Mouse (Mus musculus): ENCODE measurements around the gene Mtx2.

Mtx2 gene

GRCm38 (mm10) chr2:74825730-74826430 lies at the start of gene Mtx2:
Gene Mtx2, plus strand, starts transcription at chr2:74825803.
- peak; percentile 62 to 64 for DNase-seq (ENCODE audit: low spot score in 2 of 2)

DNA sequence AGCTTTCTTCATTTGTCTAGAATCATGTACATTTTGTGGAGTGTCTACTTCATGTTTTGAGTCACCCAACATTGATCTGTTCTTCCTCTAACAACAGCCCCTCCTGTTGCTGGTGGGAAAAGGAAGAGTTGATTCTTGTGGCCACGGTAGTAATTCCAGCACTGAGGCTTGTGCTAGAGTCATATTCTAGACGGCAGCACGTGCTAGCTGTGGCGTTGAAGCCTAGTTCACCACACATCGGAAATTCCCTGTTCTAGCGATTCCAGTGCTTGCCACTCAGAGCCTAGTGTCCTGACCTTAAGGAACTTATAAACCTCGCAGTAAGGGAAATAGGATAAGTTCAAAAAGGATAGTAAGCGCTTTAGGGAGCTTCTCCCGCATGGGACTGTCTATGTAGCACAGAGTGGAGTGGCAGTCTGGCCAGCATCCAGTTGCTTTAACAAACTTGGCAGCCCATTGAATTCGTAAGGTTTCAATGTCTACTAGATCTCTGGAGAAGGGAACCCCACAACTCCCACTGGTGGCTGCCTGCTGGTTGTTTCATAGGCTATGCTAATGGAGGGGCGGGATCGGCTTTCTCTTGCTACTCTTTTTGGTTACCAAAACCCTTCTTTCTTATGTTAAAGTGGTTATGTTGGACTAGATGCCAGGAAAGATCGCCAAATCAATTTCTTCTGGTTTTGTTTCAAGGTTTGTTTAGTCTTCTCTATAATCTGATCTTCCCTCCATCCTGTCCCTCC lies 47.9 kb upstream of the Mtx2 start:
- DNase-seq (ENCODE audit: low spot score in 2 of 2) = no peak

GRCm38 (mm10) chr2:74781386-74781785 lies 44.2 kb upstream of the Mtx2 start:
- no peak for DNase-seq (ENCODE audit: low spot score in 2 of 2)

GRCm38 (mm10) chr2:74795531-74795930 lies 30.1 kb upstream of the Mtx2 start:
- DNase-seq (ENCODE audit: low spot score in 2 of 2) = no peak

DNA sequence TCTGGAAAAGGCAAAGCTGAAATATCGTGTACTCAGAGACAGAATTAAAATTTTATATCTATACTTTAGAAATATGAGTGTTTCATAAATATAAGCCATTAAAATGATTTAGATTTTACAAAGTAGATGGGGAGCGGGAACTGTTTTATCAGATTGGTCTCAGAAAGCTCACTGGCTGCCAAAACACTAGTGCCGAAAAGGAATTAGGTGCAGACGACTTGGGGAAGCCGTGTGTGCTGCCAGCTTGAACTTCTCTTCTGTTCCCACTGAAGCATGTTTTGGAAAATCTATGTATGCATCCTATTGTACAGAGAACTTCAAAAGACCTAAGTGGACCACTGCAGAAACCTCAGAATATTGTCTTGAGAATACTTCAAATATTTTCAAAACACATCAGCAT lies 17.2 kb upstream of the Mtx2 start:
- no peak for DNase-seq (ENCODE audit: low spot score in 2 of 2)

- DNase-seq (ENCODE audit: low spot score in 2 of 2) = no peak
Observed at GRCm38 (mm10) chr2:74822654-74823053, 2.9 kb upstream of the Mtx2 start.

- DNase-seq (ENCODE audit: low spot score in 2 of 2) = no peak
Observed at GRCm38 (mm10) chr2:74825371-74825729, 253 bp upstream of the Mtx2 start.

GRCm38 (mm10) chr2:74846992-74847391 lies 21.4 kb downstream of the Mtx2 start:
- DNase-seq (ENCODE audit: low spot score in 2 of 2) = no peak

GRCm38 (mm10) chr2:74847516-74847915 lies 21.9 kb downstream of the Mtx2 start:
- no peak for DNase-seq (ENCODE audit: low spot score in 2 of 2)

DNA sequence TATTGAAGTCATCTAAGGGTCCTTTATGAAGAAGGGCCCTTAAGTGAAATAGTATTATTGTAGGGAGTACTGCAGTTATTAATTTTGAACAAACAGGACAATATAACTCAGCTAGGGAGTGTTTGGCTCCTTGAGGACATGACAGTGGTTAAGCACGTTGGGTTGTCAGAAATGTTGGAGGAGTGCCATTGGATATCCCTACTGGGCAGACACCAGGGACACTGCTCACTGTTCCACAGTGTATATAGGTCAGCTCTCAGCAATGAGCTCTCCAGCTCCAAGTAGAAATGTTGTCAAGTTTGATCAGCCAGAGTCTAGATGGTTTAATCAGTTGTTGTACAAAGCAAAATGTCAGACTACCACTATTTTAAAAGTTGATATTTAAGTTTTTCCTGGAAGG lies 24.4 kb downstream of the Mtx2 start:
- no peak for DNase-seq (ENCODE audit: low spot score in 2 of 2)

- DNase-seq (ENCODE audit: low spot score in 2 of 2) = no peak
Observed at GRCm38 (mm10) chr2:74862070-74862476, 36.5 kb downstream of the Mtx2 start.

- DNase-seq (ENCODE audit: low spot score in 2 of 2) = no peak
Observed at GRCm38 (mm10) chr2:74865414-74865813, 39.8 kb downstream of the Mtx2 start.

GRCm38 (mm10) chr2:74874043-74874442 lies 48.4 kb downstream of the Mtx2 start:
- DNase-seq (ENCODE audit: low spot score in 2 of 2) = no peak

DNA sequence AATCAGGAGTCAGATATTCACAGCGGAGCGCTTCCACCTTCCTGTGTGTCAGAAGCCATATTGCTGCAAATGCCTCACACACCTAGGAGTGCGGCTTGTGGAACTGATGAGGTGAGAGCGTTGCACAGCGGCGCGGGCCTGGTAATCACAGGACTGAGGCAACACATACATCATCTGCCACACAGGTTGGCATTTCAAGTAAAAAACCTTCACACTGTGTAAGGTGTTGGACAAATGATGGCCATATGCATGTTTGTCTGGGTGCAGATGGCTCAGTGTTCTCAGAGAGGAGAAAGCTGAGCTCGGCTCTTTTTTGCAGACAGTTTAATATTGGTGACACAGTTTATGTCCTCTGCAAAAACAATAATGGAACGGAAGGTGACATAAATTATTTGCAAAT lies 58.8 kb downstream of the Mtx2 start:
- no peak for DNase-seq (ENCODE audit: low spot score in 2 of 2)

DNA sequence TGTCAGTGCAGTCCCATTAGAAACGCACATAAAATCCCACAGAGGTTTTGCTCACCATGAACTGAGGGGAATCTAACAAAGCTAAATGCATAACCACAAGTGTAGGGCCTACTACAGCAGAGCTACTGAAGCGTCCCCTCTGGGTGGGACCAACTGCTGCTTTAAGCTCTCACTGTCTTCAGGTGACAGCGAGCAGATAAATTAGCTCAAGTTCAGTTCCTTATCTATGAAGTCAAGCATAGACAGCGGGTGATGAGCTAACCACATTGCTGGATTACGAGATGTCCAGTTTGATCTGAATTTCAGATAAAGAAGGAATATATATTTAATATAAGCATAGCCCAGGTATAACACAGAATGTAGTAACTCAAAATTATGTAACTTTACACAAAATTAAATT lies 66.3 kb downstream of the Mtx2 start:
- no peak for DNase-seq (ENCODE audit: low spot score in 2 of 2)

GRCm38 (mm10) chr2:74892881-74893615 lies 67.4 kb downstream of the Mtx2 start:
- no peak for DNase-seq (ENCODE audit: low spot score in 2 of 2)

DNA sequence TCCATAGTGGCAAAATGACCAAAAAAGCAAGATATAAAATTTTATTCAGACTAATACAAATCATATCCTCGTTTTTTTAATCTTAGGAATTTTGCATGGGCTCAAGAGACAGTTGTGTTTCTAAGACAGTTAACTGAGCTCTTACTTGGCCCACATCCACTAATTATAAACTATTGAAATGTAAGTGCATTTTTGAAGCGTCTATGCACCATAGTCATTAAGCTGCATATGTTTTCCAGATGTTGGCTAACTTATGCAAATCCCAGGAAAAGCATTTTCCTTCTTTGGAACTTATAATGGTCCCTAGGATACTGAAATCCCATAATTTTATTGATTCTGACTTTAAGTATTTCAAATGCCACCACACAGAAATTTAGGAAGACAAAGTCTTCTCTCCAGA lies 68.5 kb downstream of the Mtx2 start:
- no peak for DNase-seq (ENCODE audit: low spot score in 2 of 2)

DNA sequence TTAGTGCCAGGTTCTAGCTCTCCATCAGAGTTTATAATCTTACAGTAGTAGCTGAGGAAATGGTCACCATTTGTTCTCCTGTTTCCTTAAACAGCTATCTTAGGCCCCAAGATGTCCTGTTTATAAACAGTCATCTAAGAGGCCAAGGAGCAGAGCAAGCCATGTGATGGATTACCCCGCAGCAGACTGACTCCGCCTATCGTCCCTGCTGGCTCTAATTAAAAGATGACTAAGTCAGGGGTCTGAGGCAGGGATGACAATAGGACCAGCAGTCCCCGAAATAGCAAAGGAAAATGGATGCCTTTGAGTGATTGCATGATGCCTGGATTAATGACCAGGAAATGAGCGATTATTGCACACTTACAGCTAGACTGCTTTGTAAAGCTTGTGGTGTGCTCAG lies 74.4 kb downstream of the Mtx2 start:
- DNase-seq (ENCODE audit: low spot score in 2 of 2) = no peak

DNA sequence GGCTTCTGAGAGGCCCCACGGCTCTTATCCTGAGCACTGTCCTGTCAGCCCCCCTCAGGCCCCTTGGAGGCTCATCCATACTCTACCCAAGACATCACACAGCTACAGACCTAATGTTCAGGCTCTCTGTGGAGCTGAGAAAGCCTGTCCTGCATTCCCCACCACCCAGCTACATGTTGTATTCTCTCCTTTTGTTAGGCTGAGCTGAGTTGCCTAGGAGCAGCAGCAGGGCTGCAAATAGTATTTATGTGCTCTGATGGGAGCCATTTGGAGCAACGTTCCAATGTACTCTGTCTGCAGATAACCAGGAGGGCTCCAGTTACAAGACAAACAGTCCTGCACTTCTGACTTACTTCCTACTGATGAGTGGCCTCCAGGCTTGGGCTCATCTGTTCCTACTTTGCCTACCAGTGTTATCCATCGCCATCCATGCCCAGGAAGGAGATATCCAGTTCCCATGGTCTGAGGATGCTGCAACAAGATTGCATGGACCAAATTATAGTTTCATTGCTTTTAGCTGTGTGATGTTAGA lies 76.2 kb downstream of the Mtx2 start:
- no peak for DNase-seq (ENCODE audit: low spot score in 2 of 2)

- peak in 1 of 2 experiments; percentile 42 for DNase-seq (ENCODE audit: low spot score in 2 of 2)
Observed at GRCm38 (mm10) chr2:74907368-74908291, 82.0 kb downstream of the Mtx2 start.

DNA sequence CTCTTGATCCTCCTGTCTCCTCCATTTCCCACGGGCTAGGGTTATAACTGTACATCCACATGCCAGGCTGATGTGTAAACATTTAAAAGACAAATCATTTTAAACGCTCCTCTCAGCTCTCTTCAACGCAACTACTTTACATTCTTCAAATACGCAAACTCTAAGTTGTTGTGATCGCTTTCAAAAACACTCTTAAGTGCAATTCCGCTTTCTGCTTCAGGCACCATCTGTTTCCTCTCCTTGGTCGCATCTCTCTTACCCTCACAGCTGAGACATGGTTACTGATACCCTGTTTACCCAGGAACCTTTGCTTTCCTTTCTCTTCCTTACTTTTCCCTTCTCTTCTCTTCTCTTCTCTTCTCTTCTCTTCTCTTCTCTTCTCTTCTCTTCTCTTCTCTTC lies 86.4 kb downstream of the Mtx2 start:
- no peak for DNase-seq (ENCODE audit: low spot score in 2 of 2)
